Mouse (Mus musculus): ENCODE results near the gene Gnpda2.
A peak's percentile ranks its signal among the peaks of the same experiment; 100 is the strongest.

Gnpda2 gene

GRCm38 (mm10) chr5:69591640-69592461, at the start of gene Gnpda2:
TSS of gene Gnpda2 (minus strand) at chr5:69592340.
- peak; percentile 94 to 95 for DNase-seq

GRCm38 (mm10) chr5:69634766-69635165, 42.6 kb upstream of the Gnpda2 start:
- peak; percentile 4 to 5 for DNase-seq

- no peak for DNase-seq
These were observed 28.8 kb upstream of the Gnpda2 start for GRCm38 (mm10) chr5:69620899-69621298.

GRCm38 (mm10) chr5:69613209-69613796, 21.2 kb upstream of the Gnpda2 start:
- DNase-seq: peak; percentile 18 to 75

- peak; percentile 10 to 53 for DNase-seq
These were observed 8.9 kb upstream of the Gnpda2 start for GRCm38 (mm10) chr5:69601027-69601426.

- DNase-seq: peak in 1 of 2 experiments; percentile 24
These were observed 34.7 kb downstream of the Gnpda2 start for GRCm38 (mm10) chr5:69557404-69557935.

- DNase-seq: peak; percentile 99
These were observed 35.3 kb downstream of the Gnpda2 start, which contains the start of gene Guf1 for GRCm38 (mm10) chr5:69556628-69557403. TSS of gene Guf1 (plus strand) at chr5:69556923.

GRCm38 (mm10) chr5:69542489-69542888, 49.7 kb downstream of the Gnpda2 start, which contains the start of gene Yipf7:
TSS of gene Yipf7 (minus strand) at chr5:69542648.
- no peak for DNase-seq

- DNase-seq: no peak
These were observed 50.5 kb downstream of the Gnpda2 start for GRCm38 (mm10) chr5:69541680-69542079.

GRCm38 (mm10) chr5:69523944-69524343, 68.2 kb downstream of the Gnpda2 start:
- no peak for DNase-seq

Data from cerebellum, postnatal 10 days (tissue).